Mouse (Mus musculus): ENCODE data around the gene Lmbr1l.

- no peak for TF ChIP-seq EP300 (IDR thresholded peaks at IDR 0.05; ENCODE audit: low read length)
- TF ChIP-seq CTCF (conservative IDR thresholded peaks at IDR 0.05 in 1 of 2, IDR thresholded peaks at IDR 0.05 in 1 of 2; ENCODE audit: low read depth in 2 of 2, low read length in 2 of 2): no peak
- no peak for TF ChIP-seq CHD1 (IDR thresholded peaks at IDR 0.05; ENCODE audit: low read depth, low read length)
- no peak for TF ChIP-seq POLR2A (IDR thresholded peaks at IDR 0.05; ENCODE audit: low read depth, low read length)
- TF ChIP-seq UBTF (IDR thresholded peaks at IDR 0.05; ENCODE audit: low read depth, low read length): no peak
- TF ChIP-seq ELF1 (IDR thresholded peaks at IDR 0.05; ENCODE audit: low read depth, low read length): no peak
- no peak for TF ChIP-seq E2F4 (IDR thresholded peaks at IDR 0.05; ENCODE audit: insufficient replicate concordance, low read depth, low read length)
- no peak for TF ChIP-seq SMC3 (IDR thresholded peaks at IDR 0.05; ENCODE audit: low read depth, low read length)
- TF ChIP-seq TCF12 (IDR thresholded peaks at IDR 0.05; ENCODE audit: low read depth, low read length): no peak
Measured at GRCm38 (mm10) chr15:98917091-98917490, 940 bp downstream of the Lmbr1l start.

Measured in CH12.LX (cell line).